Mouse (Mus musculus): ENCODE measurements around the gene Shoc2. TPM values are rescaled to one million over a fixed set of nuclear protein-coding genes. Genes with fewer than 3 reads are reported as not detected.
"Not testable (repeated sequence)": the region's sequence is repeated elsewhere in the genome, so short reads cannot be mapped to it uniquely, and the experiment has no call there.

Gene Shoc2
- polyA plus RNA-seq, 1 experiment from 2014 or later, result 52.3 TPM

DNA sequence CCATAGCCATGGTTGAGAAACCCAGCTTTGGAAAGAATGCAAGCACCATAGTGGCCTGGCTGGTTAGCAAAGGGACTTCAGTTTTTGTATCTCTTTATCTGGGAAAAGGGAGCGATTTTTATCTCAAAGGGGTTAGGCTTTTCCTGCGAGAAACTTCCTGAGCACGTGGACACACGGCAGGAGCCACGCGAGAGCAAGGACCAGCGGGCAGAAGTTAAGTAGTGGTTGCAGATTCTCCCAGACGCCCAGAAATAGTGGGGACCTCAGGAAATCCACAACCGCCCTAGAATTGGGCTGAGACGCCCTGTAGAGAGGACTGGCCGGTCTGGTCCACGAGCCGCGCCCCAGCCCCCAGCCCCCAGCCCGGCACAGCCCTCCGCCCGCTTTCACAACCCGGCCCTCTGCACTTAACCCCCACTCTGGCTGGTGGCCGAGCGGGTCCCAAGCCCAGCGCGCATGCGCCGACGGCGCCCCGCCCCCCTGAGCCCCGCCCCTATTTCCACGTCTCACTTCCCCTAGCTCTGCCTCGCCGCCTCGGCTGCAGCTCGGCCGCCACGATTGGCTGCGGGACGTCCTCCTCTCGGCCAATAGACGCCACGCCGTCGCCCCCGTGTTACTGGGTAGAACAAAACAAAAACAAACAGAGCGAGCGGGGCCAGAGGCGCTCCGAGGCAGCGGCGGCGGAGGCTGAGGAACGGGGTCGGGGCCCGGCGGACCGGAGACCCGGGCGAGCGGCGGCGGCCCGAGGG lies 41.2 kb upstream of the Shoc2 start:
- Histone ChIP-seq H3K4me3 (ENCODE audit: low read depth, low read length) (peak overlapping the region; percentile 93), H3K4me1 (ENCODE audit: control insufficient read depth, insufficient read depth, low read length) (no peaks in the 10 kb centered on the region; the same call in 1 of the 2 replicates), H3K36me3 (ENCODE audit: control insufficient read depth, insufficient read depth, low read length) (no peaks in the 10 kb centered on the region), H3K27ac (replicated peaks; ENCODE audit: low read depth, low read length) (peak overlapping the region; percentile 79), H3K9ac (ENCODE audit: low read length) (peak overlapping the region; percentile 78), H3K9me3 (ENCODE audit: control insufficient read depth, low read length) (no peaks in the 10 kb centered on the region), H3K27me3 (ENCODE audit: control insufficient read depth, insufficient read depth, low read length) (no peaks in the 10 kb centered on the region), H3K4me2 (ENCODE audit: low read depth, severe bottlenecking) (peak overlapping the region; percentile 74)
- DNase-seq (ENCODE audit: low spot score) (peak; percentile 100), ATAC-seq (ENCODE audit: insufficient number of reproducible peaks, low FRiP score, low TSS enrichment, low read depth) (peak; percentile 98)
- under 1% methylated on average over 50 of the region's 61 CpGs for whole genome bisulfite sequencing

DNA sequence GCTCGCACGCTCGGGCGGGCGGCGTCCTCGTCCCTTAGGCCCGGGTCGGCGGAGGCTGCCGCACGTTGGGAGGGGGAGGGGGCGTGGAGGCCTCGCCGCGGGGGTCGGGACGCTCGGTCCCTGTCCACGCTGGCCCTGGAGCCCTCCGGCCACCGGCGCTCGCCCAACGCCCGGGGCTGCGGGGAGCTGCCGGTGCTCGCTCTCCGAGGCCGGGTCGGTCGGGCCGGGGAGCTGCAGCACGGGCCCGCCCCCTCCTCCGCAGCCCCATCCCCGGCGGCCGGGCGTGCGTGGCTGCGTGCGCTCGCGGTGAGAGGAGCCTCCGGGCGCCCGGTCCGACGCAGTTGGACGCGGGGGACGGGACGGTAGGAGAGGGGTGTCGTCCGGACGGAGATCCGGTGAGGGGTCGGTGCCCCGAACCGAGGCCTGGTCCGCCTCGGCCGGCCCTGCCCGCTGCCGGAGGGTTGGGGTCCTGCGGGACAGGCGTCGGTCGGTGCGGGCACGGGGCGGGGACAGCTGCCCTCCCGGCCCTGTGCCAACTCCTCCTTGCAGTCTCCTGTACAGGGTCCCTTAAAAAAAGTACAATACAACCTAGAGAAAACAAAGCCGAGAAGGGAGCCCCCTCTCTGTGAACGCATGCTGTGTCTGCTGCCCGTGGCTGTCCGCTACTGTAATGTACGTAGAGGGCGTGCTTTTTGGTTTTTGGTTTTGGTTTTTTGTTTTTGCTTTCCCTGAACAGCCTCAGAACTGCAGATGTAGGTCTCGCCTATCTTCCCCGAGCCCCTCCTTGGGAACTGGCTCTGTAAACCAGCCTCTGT lies 40.4 kb upstream of the Shoc2 start:
- ATAC-seq (ENCODE audit: insufficient number of reproducible peaks, low FRiP score, low TSS enrichment, low read depth), result peak; percentile 8
- no peaks in the 10 kb centered on the region for H3K9me3 ChIP-seq (ENCODE audit: control insufficient read depth, low read length)
- peak overlapping the region; percentile 72 for H3K9ac ChIP-seq (ENCODE audit: low read length)
- under 1% methylated on average over 33 of the region's 83 CpGs for whole genome bisulfite sequencing
- H3K4me1 ChIP-seq (ENCODE audit: control insufficient read depth, insufficient read depth, low read length), result no peaks in the 10 kb centered on the region; the same call in 1 of the 2 replicates
- H3K4me3 ChIP-seq (ENCODE audit: low read depth, low read length), result peak overlapping the region; percentile 93
- DNase-seq (ENCODE audit: low spot score), result peak; percentile 61
- peak overlapping the region; percentile 79 for H3K27ac ChIP-seq (replicated peaks; ENCODE audit: low read depth, low read length)
- H3K36me3 ChIP-seq (ENCODE audit: control insufficient read depth, insufficient read depth, low read length), result no peaks in the 10 kb centered on the region
- H3K4me2 ChIP-seq (ENCODE audit: low read depth, severe bottlenecking), result peak overlapping the region; percentile 65
- H3K27me3 ChIP-seq (ENCODE audit: control insufficient read depth, insufficient read depth, low read length), result no peaks in the 10 kb centered on the region

DNA sequence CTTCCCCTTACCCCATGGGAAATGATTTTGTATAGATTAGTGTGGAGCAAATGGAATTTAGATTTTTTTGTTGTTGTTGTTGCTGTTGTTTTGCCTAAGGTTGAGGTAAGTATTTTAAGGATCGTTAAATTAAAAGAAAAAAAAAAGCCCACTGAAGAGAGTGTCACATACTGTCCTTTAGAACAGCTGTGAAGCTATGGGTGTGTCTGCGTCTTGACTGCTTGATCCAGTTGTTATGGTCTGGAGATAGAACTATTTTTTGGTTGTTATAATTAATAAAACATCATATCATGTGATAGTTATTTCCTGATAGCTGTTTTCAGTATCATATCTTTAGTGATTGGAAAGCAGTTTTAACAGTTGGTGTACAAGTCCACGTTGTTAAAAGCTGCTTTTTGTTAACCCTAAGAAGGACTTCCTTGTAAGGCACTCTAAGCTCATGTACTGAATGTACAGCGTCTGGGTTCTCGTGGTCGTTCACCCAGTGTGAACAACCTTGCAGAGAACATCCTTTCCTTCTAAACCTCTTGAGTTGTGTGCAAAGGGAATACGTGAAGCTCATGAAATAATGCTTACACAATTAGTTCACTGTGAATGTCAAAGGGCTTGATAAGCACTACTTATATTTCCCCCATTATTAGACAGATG lies 39.1 kb upstream of the Shoc2 start:
- no peak overlapping the region for H3K9ac ChIP-seq (ENCODE audit: low read length)
- ATAC-seq (ENCODE audit: insufficient number of reproducible peaks, low FRiP score, low TSS enrichment, low read depth), result no peak
- WGBS, result 85% methylated on average over 7 of the region's 7 CpGs

DNA sequence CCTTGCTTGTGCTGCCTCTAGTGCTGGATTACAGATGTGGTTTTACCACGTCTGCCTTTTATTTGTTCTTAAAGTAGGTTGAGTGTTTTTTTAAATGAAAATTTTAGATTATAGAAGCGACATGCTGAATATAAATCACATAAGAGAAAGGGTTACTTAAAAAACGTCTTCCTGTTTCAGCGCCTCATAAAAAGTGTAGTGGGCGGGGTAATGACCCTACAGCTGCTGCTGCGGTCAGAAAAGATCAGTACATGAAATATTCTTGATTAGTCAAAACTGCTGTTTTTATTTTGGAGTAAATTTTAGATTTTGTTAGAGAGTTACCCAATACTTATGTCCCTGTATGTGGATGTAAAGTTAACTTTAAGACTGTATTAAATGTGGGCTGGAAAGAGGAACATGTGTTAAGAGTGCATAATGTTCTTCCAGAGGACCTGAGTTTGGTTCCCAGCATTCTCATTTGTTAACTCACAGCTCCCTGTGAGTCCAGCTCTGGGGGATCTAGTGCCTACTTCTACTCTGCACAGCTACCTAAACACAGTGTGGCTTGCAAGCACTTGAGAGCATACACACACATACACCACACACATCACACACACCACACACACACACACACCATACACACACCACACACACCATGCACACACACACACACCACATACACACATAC lies 37.9 kb upstream of the Shoc2 start:
- H3K4me3 ChIP-seq (ENCODE audit: low read depth, low read length), result no peak overlapping the region
- no peaks in the 10 kb centered on the region for H3K27me3 ChIP-seq (ENCODE audit: control insufficient read depth, insufficient read depth, low read length)

More for the DNA sequence above, 39.1 kb upstream of the Shoc2 start:
- Histone ChIP-seq H3K36me3 (ENCODE audit: control insufficient read depth, insufficient read depth, low read length) (no peaks in the 10 kb centered on the region), H3K27ac (replicated peaks; ENCODE audit: low read depth, low read length) (no peak overlapping the region), H3K4me2 (ENCODE audit: low read depth, severe bottlenecking) (peak overlapping the region; percentile 65), H3K4me3 (ENCODE audit: low read depth, low read length) (no peak overlapping the region), H3K27me3 (ENCODE audit: control insufficient read depth, insufficient read depth, low read length) (no peaks in the 10 kb centered on the region), H3K4me1 (ENCODE audit: control insufficient read depth, insufficient read depth, low read length) (no peaks in the 10 kb centered on the region; the same call in 1 of the 2 replicates), H3K9me3 (ENCODE audit: control insufficient read depth, low read length) (no peaks in the 10 kb centered on the region)
- DNase-seq (ENCODE audit: low spot score), result no peak

DNA sequence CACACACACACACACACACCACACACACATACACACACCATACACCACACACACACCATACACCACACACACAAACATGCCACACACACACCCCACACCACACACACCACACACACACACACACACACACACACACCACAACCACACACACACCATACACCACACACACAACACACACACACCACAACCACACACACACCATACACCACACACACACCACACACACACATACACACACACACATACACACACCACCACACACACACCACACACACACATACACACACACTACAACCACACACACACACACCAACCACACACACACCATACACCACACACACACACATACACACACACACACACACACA lies 37.4 kb upstream of the Shoc2 start:
- not testable (repeated sequence) for H3K4me1 ChIP-seq (ENCODE audit: control insufficient read depth, insufficient read depth, low read length); DNase-seq (ENCODE audit: low spot score); H3K4me2 ChIP-seq (ENCODE audit: low read depth, severe bottlenecking); H3K27ac ChIP-seq (replicated peaks; ENCODE audit: low read depth, low read length); H3K9ac ChIP-seq (ENCODE audit: low read length); H3K9me3 ChIP-seq (ENCODE audit: control insufficient read depth, low read length); H3K36me3 ChIP-seq (ENCODE audit: control insufficient read depth, insufficient read depth, low read length); ATAC-seq (ENCODE audit: insufficient number of reproducible peaks, low FRiP score, low TSS enrichment, low read depth); H3K4me3 ChIP-seq (ENCODE audit: low read depth, low read length); H3K27me3 ChIP-seq (ENCODE audit: control insufficient read depth, insufficient read depth, low read length)

More for the DNA sequence above, 37.9 kb upstream of the Shoc2 start:
- no peak for DNase-seq (ENCODE audit: low spot score)
- Histone ChIP-seq H3K27ac (replicated peaks; ENCODE audit: low read depth, low read length) (no peak overlapping the region), H3K36me3 (ENCODE audit: control insufficient read depth, insufficient read depth, low read length) (no peaks in the 10 kb centered on the region), H3K4me2 (ENCODE audit: low read depth, severe bottlenecking) (no peak overlapping the region), H3K9ac (ENCODE audit: low read length) (no peak overlapping the region), H3K9me3 (ENCODE audit: control insufficient read depth, low read length) (no peaks in the 10 kb centered on the region), H3K4me1 (ENCODE audit: control insufficient read depth, insufficient read depth, low read length) (no peaks in the 10 kb centered on the region; the same call in 1 of the 2 replicates)
- no peak for ATAC-seq (ENCODE audit: insufficient number of reproducible peaks, low FRiP score, low TSS enrichment, low read depth)
- WGBS, result 47% methylated on average over 6 of the region's 6 CpGs

DNA sequence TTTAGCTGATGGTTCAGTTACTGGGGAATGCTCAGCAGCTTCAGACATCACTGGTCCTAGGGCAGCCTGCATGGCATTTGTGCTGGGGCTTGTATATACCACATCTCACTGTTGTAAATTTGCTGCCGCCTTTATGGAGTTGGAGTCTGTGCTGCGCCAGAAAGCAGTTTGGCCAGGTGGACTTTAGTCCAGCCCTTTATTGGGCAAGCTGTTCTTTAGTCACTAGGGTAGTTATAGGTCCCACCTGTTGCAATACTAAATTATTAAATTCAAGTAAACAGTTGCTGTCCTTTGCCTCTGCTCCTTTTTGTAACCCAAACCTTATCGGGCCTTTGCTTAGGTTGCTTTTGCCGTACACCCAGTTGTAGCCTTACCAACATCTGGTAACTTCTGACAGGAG lies 29.2 kb upstream of the Shoc2 start:
- WGBS, result 90% methylated on average over 4 of the region's 4 CpGs
- no peak for DNase-seq (ENCODE audit: low spot score)
- H3K4me3 ChIP-seq (ENCODE audit: low read depth, low read length), result no peak overlapping the region
- H3K27me3 ChIP-seq (ENCODE audit: control insufficient read depth, insufficient read depth, low read length), result no peaks in the 10 kb centered on the region
- H3K4me2 ChIP-seq (ENCODE audit: low read depth, severe bottlenecking), result no peak overlapping the region
- H3K36me3 ChIP-seq (ENCODE audit: control insufficient read depth, insufficient read depth, low read length), result no peaks in the 10 kb centered on the region; the same call in none of the 2 replicates
- no peaks in the 10 kb centered on the region for H3K4me1 ChIP-seq (ENCODE audit: control insufficient read depth, insufficient read depth, low read length)
- H3K27ac ChIP-seq (replicated peaks; ENCODE audit: low read depth, low read length), result no peak overlapping the region
- no peak for ATAC-seq (ENCODE audit: insufficient number of reproducible peaks, low FRiP score, low TSS enrichment, low read depth)
- H3K9me3 ChIP-seq (ENCODE audit: control insufficient read depth, low read length), result no peaks in the 10 kb centered on the region
- no peak overlapping the region for H3K9ac ChIP-seq (ENCODE audit: low read length)

DNA sequence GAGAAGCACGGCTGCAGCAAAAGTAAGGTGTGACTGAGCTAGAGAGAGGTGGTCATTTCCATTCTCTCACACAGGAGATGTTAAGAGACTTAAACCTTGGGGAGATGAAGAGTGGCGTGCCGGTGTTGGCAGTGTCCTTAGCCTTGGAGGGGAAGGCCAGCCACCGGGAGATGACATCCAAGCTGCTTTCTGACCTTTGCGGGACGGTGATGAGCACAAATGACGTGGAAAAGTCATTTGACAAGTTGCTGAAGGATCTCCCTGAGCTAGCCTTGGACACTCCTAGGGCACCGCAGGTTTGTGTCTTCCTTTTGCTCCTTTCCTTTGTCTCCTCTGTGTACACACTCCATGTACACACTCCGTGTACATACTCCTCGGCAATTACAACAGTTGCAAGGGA lies 24.6 kb upstream of the Shoc2 start:
- H3K4me3 ChIP-seq (ENCODE audit: low read depth, low read length), result no peak overlapping the region
- H3K27me3 ChIP-seq (ENCODE audit: control insufficient read depth, insufficient read depth, low read length), result no peaks in the 10 kb centered on the region
- no peak for DNase-seq (ENCODE audit: low spot score)
- H3K4me1 ChIP-seq (ENCODE audit: control insufficient read depth, insufficient read depth, low read length), result no peaks in the 10 kb centered on the region
- no peak overlapping the region for H3K9ac ChIP-seq (ENCODE audit: low read length)
- H3K36me3 ChIP-seq (ENCODE audit: control insufficient read depth, insufficient read depth, low read length), result peaks cover 4% of the 10 kb centered on the region; the same call in 1 of the 2 replicates
- no peaks in the 10 kb centered on the region for H3K9me3 ChIP-seq (ENCODE audit: control insufficient read depth, low read length)
- 91% methylated on average over 10 of the region's 10 CpGs for WGBS
- H3K27ac ChIP-seq (replicated peaks; ENCODE audit: low read depth, low read length), result no peak overlapping the region
- ATAC-seq (ENCODE audit: insufficient number of reproducible peaks, low FRiP score, low TSS enrichment, low read depth), result no peak
- no peak overlapping the region for H3K4me2 ChIP-seq (ENCODE audit: low read depth, severe bottlenecking)

DNA sequence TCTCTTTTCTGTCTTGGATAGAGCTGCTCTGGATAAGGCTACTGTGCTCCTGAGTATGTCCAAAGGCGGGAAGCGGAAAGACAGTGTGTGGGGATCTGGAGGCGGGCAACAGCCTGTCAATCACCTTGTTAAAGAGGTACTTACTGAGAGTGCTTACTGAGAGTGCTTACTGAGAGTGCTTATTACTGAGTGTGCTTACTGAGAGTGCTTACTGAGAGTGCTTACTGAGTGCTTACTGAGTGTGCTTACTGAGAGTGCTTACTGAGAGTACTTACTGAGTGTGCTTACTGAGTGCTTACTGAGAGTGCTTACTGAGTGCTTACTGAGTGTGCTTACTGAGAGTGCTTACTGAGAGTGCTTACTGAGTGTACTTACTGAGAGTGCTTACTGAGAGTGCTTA lies 22.1 kb upstream of the Shoc2 start:
- H3K9me3 ChIP-seq (ENCODE audit: control insufficient read depth, low read length); H3K4me2 ChIP-seq (ENCODE audit: low read depth, severe bottlenecking); H3K9ac ChIP-seq (ENCODE audit: low read length); H3K36me3 ChIP-seq (ENCODE audit: control insufficient read depth, insufficient read depth, low read length); H3K4me1 ChIP-seq (ENCODE audit: control insufficient read depth, insufficient read depth, low read length); H3K27me3 ChIP-seq (ENCODE audit: control insufficient read depth, insufficient read depth, low read length); H3K27ac ChIP-seq (replicated peaks; ENCODE audit: low read depth, low read length); ATAC-seq (ENCODE audit: insufficient number of reproducible peaks, low FRiP score, low TSS enrichment, low read depth); DNase-seq (ENCODE audit: low spot score); H3K4me3 ChIP-seq (ENCODE audit: low read depth, low read length): not testable (repeated sequence)
- WGBS, result 92% methylated on average over 3 of the region's 3 CpGs
